Mouse (Mus musculus) liver, embryonic 14.5 days (tissue): Measurements from ENCODE around the gene Kmt5b. TPM values are rescaled to one million over a fixed set of nuclear protein-coding genes. Genes with fewer than 3 reads are reported as not detected.

Source experiments
- ATAC-seq: fragments of 200-750 bp; cut with Nextera tagmentation; 2 replicates; pipeline ENCODE4 v1.8.0; 2017; ENCODE audit warnings: moderate number of reproducible peaks, mild to moderate bottlenecking, moderate library complexity; ENCODE audit not compliant: insufficient read depth
- DNase-seq, 3 experiments: peaks; one replicate each; pipeline ENCODE4 v3.0.0-alpha.2; 2012 to 2013; ENCODE audit warnings: low read depth in 3 of 3, low spot score in 3 of 3
- H3K27ac ChIP-seq: fragments of 300-500 bp; sonication (generic); 2 replicates; pipeline ENCODE4 v1.5.1; 2014; ENCODE audit warnings: moderate library complexity, mild to moderate bottlenecking, control low read depth, inconsistent platforms
- H3K27me3 ChIP-seq: fragments of 300-500 bp; sonication (generic); 2 replicates; pipeline ENCODE4 v1.6.1; 2014; ENCODE audit warnings: mild to moderate bottlenecking, low read length, moderate library complexity; ENCODE audit not compliant: control insufficient read depth, insufficient read depth
- H3K36me3 ChIP-seq: fragments of 300-500 bp; sonication (generic); replicated peaks from 2 replicates; pipeline ENCODE4 v1.6.1; 2014; ENCODE audit warnings: low read depth; ENCODE audit not compliant: control insufficient read depth, insufficient read depth
- H3K4me1 ChIP-seq, 2 experiments: fragments of 200-500 bp in 1 of 2; fragments of 300-500 bp in 1 of 2; sonication (generic) in 1 of 2; replicated peaks; 2 replicates each; pipeline ENCODE4 v1.6.1; 2012 to 2014; ENCODE audit warnings: antibody characterized with exemption in 1 of 2, inconsistent platforms in 1 of 2, low read length in 1 of 2; ENCODE audit not compliant: control insufficient read depth in 2 of 2, insufficient read depth in 2 of 2
- H3K4me2 ChIP-seq: fragments of 300-500 bp; sonication (generic); 2 replicates; pipeline ENCODE4 v1.6.1; 2014; ENCODE audit warnings: low read depth, mild to moderate bottlenecking, control low read depth, moderate library complexity
- H3K4me3 ChIP-seq, 2 experiments: fragments of 200-500 bp in 1 of 2; fragments of 300-500 bp in 1 of 2; sonication (generic) in 1 of 2; 2 replicates each; pipeline ENCODE4 v1.5.1; 2012 to 2014; ENCODE audit warnings: low read depth in 2 of 2, low read length in 2 of 2, mild to moderate bottlenecking in 2 of 2, control low read depth in 1 of 2, inconsistent platforms in 1 of 2, moderate library complexity in 1 of 2; ENCODE audit not compliant: insufficient read depth in 1 of 2
- H3K9ac ChIP-seq: fragments of 300-500 bp; sonication (generic); replicated peaks from 2 replicates; pipeline ENCODE4 v1.6.1; 2014; ENCODE audit warnings: mild to moderate bottlenecking, control low read depth, moderate library complexity
- H3K9me3 ChIP-seq: fragments of 300-500 bp; sonication (generic); 2 replicates; pipeline ENCODE4 v1.6.1; 2016; ENCODE audit warnings: low read length, mixed read lengths; ENCODE audit not compliant: control insufficient read depth
- CTCF ChIP-seq: IDR thresholded peaks from 2 replicates; pipeline ENCODE4 v1.5.1; 2016; ENCODE audit warnings: antibody characterized with exemption, low read depth, control low read depth
- EP300 ChIP-seq: IDR thresholded peaks from 2 replicates; pipeline ENCODE4 v1.6.1; 2016; ENCODE audit warnings: antibody characterized with exemption, low read depth
- WGBS: fragments of 180-500 bp; shearing (Covaris S2); extraction: QIAGEN DNeasy Blood & Tissue Kit; methylation state at CpG from one replicate; pipeline ENCODE4 v1.1.7; 2014; ENCODE audit not compliant: insufficient replicate concordance; 5-methylcytosine and 5-hydroxymethylcytosine counted together
- polyA plus RNA-seq, 2 experiments: library from polyadenylated mRNA; depleted of rRNA in 1 of 2; stranded (reverse) in 1 of 2; unstranded in 1 of 2; fragments of >200 nt; fragmentation: Nextera tagmentation in 1 of 2; extraction: Ambion mirVana in 1 of 2; gene quantifications; 2 replicates each; pipeline versions ENCODE4 v1.2.1 to v1.2.3; 2012 to 2014

Kmt5b gene
- polyA plus RNA-seq, 2 experiments = 5.0 to 6.3 TPM

DNA sequence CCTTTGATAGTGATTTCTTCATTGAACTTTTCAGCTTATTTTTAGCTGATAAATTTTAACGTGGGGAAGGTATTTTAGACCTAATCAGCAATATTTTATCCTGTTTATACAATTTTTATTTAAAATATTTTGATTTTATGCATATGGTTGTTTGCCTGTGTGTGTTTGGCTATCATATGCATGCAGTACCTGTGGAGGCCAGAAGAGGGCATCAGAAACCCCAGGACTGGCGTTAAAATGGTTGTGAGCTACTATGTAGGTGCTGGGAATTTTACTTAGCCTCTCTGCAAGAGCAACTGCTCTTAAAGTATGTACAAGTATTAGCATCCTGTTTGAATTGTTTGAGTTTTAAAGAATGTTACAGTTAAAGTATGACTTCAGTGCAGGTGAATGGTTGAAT lies 97.7 kb downstream of the Kmt5b start:
- Histone ChIP-seq H3K27me3 (no peaks in the 10 kb centered on the region), H3K4me2 (no peak overlapping the region), H3K4me1 (peaks cover 4% of the 10 kb centered on the region in 2 experiments; a peak in 2 of 4 replicates), H3K4me3 (no peak overlapping the region), H3K9me3 (no peaks in the 10 kb centered on the region), H3K27ac (no peak overlapping the region), H3K36me3 (no peaks in the 10 kb centered on the region), H3K9ac (no peak overlapping the region)
- ATAC-seq = no peak
- DNase-seq = no peak
- TF ChIP-seq CTCF (peak; percentile 62), EP300 (no peak)
- 60% methylated on average over 2 of the region's 2 CpGs for WGBS

Other genes starting within 250 kb of the Kmt5b start
- 19.2 and 22.6 TPM in 2 replicates for gene Ppp6r3, start 191.7 kb upstream of the Kmt5b start, polyA plus RNA-seq (2012; rRNA removed)
- gene Ppp6r3, start 191.7 kb upstream of the Kmt5b start, polyA plus RNA-seq (2014; fragmentation: Nextera tagmentation; extraction: Ambion mirVana) = 22.6 and 24.2 TPM in 2 replicates
- gene Lrp5, start 80.9 kb upstream of the Kmt5b start, polyA plus RNA-seq (2012; rRNA removed) = 6.8 and 7.4 TPM in 2 replicates
- 2.2 and 2.3 TPM in 2 replicates for gene Lrp5, start 80.9 kb upstream of the Kmt5b start, polyA plus RNA-seq (2014; fragmentation: Nextera tagmentation; extraction: Ambion mirVana)
- 10.8 and 12.1 TPM in 2 replicates for gene 1810055G02Rik, start 59.1 kb upstream of the Kmt5b start, polyA plus RNA-seq (2012; rRNA removed)
- gene 1810055G02Rik, start 59.1 kb upstream of the Kmt5b start, polyA plus RNA-seq (2014; fragmentation: Nextera tagmentation; extraction: Ambion mirVana) = 10.8 and 11.0 TPM in 2 replicates
- gene Chka, start 84.4 kb downstream of the Kmt5b start, polyA plus RNA-seq (2012; rRNA removed) = 13.2 and 17.0 TPM in 2 replicates
- gene Chka, start 84.4 kb downstream of the Kmt5b start, polyA plus RNA-seq (2014; fragmentation: Nextera tagmentation; extraction: Ambion mirVana) = 10.3 and 13.1 TPM in 2 replicates
- 47.1 and 48.6 TPM in 2 replicates for gene Tcirg1, start 139.7 kb downstream of the Kmt5b start, polyA plus RNA-seq (2012; rRNA removed)
- gene Tcirg1, start 139.7 kb downstream of the Kmt5b start, polyA plus RNA-seq (2014; fragmentation: Nextera tagmentation; extraction: Ambion mirVana) = 15.4 and 15.6 TPM in 2 replicates
- gene Ndufs8, start 145.4 kb downstream of the Kmt5b start, polyA plus RNA-seq (2012; rRNA removed) = 118 and 126 TPM in 2 replicates
- gene Ndufs8, start 145.4 kb downstream of the Kmt5b start, polyA plus RNA-seq (2014; fragmentation: Nextera tagmentation; extraction: Ambion mirVana) = 209 and 219 TPM in 2 replicates
- gene Aldh3b1, start 162.4 kb downstream of the Kmt5b start, polyA plus RNA-seq (2012; rRNA removed) = 3.3 and 3.6 TPM in 2 replicates
- 4.9 and 5.3 TPM in 2 replicates for gene Aldh3b1, start 162.4 kb downstream of the Kmt5b start, polyA plus RNA-seq (2014; fragmentation: Nextera tagmentation; extraction: Ambion mirVana)
- 19.8 and 22.8 TPM in 2 replicates for gene Unc93b1, start 167.8 kb downstream of the Kmt5b start, polyA plus RNA-seq (2012; rRNA removed)
- gene Unc93b1, start 167.8 kb downstream of the Kmt5b start, polyA plus RNA-seq (2014; fragmentation: Nextera tagmentation; extraction: Ambion mirVana) = 14.7 and 15.1 TPM in 2 replicates
- 0.02 and 0.04 TPM in 2 replicates for gene Aldh3b3, start 191.2 kb downstream of the Kmt5b start, polyA plus RNA-seq (2012; rRNA removed)
- gene Aldh3b3, start 191.2 kb downstream of the Kmt5b start, polyA plus RNA-seq (2014; fragmentation: Nextera tagmentation; extraction: Ambion mirVana) = not detected in 2 replicates
- gene Aldh3b2, start 204.9 kb downstream of the Kmt5b start, polyA plus RNA-seq (2012; rRNA removed) = 0.32 and 0.33 TPM in 2 replicates
- 0.48 and 0.56 TPM in 2 replicates for gene Aldh3b2, start 204.9 kb downstream of the Kmt5b start, polyA plus RNA-seq (2014; fragmentation: Nextera tagmentation; extraction: Ambion mirVana)
- gene Acy3, start 219.1 kb downstream of the Kmt5b start, polyA plus RNA-seq (2012; rRNA removed) = 10.8 and 11.1 TPM in 2 replicates
- 9.1 and 9.5 TPM in 2 replicates for gene Acy3, start 219.1 kb downstream of the Kmt5b start, polyA plus RNA-seq (2014; fragmentation: Nextera tagmentation; extraction: Ambion mirVana)
- 0.37 and 0.50 TPM in 2 replicates for gene Tbx10, start 225.3 kb downstream of the Kmt5b start, polyA plus RNA-seq (2012; rRNA removed)
- 0.28 and 0.30 TPM in 2 replicates for gene Tbx10, start 225.3 kb downstream of the Kmt5b start, polyA plus RNA-seq (2014; fragmentation: Nextera tagmentation; extraction: Ambion mirVana)
- 2.1 and 2.9 TPM in 2 replicates for gene Nudt8, start 233.2 kb downstream of the Kmt5b start, polyA plus RNA-seq (2012; rRNA removed)
- 14.2 and 15.2 TPM in 2 replicates for gene Nudt8, start 233.2 kb downstream of the Kmt5b start, polyA plus RNA-seq (2014; fragmentation: Nextera tagmentation; extraction: Ambion mirVana)
- gene Gm49405, start 233.2 kb downstream of the Kmt5b start, polyA plus RNA-seq (2012; rRNA removed) = 0.65 and 0.73 TPM in 2 replicates
- 0.25 and 0.33 TPM in 2 replicates for gene Gm49405, start 233.2 kb downstream of the Kmt5b start, polyA plus RNA-seq (2014; fragmentation: Nextera tagmentation; extraction: Ambion mirVana)
- gene Doc2g, start 235.9 kb downstream of the Kmt5b start, polyA plus RNA-seq (2012; rRNA removed) = 1.8 and 2.2 TPM in 2 replicates
- 0.25 and 0.45 TPM in 2 replicates for gene Doc2g, start 235.9 kb downstream of the Kmt5b start, polyA plus RNA-seq (2014; fragmentation: Nextera tagmentation; extraction: Ambion mirVana)
- 67.5 and 84.8 TPM in 2 replicates for gene Ndufv1, start 245.4 kb downstream of the Kmt5b start, polyA plus RNA-seq (2012; rRNA removed)
- 159 and 168 TPM in 2 replicates for gene Ndufv1, start 245.4 kb downstream of the Kmt5b start, polyA plus RNA-seq (2014; fragmentation: Nextera tagmentation; extraction: Ambion mirVana)